Mouse (Mus musculus) hindbrain, postnatal 0 days (tissue): Measurements from ENCODE around the gene Tbc1d4. TPM values are rescaled to one million over a fixed set of nuclear protein-coding genes. Genes with fewer than 3 reads are reported as not detected.

Experiments
- ATAC-seq: fragments of 200-750 bp; cut with Nextera tagmentation; 2 replicates; pipeline ENCODE4 v1.8.0; 2017; ENCODE audit warnings: mild to moderate bottlenecking, moderate TSS enrichment, moderate library complexity
- DNase-seq: peaks from one replicate; pipeline ENCODE4 v3.0.0-alpha.2; 2015; ENCODE audit warnings: low spot score
- H3K27ac ChIP-seq: fragments of 300-500 bp; sonication (generic); 2 replicates; pipeline ENCODE4 v1.5.1; 2014; ENCODE audit warnings: mild to moderate bottlenecking
- H3K27me3 ChIP-seq: fragments of 300-500 bp; sonication (generic); 2 replicates; pipeline ENCODE4 v1.6.1; 2014; ENCODE audit warnings: low read length, mixed read lengths; ENCODE audit not compliant: insufficient read depth
- H3K36me3 ChIP-seq: fragments of 300-500 bp; sonication (generic); 2 replicates; pipeline ENCODE4 v1.6.1; 2014; ENCODE audit warnings: low read length, mixed read lengths; ENCODE audit not compliant: insufficient read depth
- H3K4me1 ChIP-seq: fragments of 300-500 bp; sonication (generic); 2 replicates; pipeline ENCODE4 v1.6.1; 2014; ENCODE audit warnings: antibody characterized with exemption, low read length, mixed read lengths; ENCODE audit not compliant: insufficient read depth
- H3K4me2 ChIP-seq: fragments of 300-500 bp; sonication (generic); 2 replicates; pipeline ENCODE4 v1.6.1; 2014; ENCODE audit warnings: low read depth, mild to moderate bottlenecking, low read length, moderate library complexity, mixed read lengths
- H3K4me3 ChIP-seq: fragments of 300-500 bp; sonication (generic); 2 replicates; pipeline ENCODE4 v1.5.1; 2014; ENCODE audit warnings: low read length
- H3K9ac ChIP-seq: fragments of 300-500 bp; sonication (generic); replicated peaks from 2 replicates; pipeline ENCODE4 v1.6.1; 2014; ENCODE audit warnings: mild to moderate bottlenecking, low read length, moderate library complexity, mixed read lengths
- H3K9me3 ChIP-seq: fragments of 300-500 bp; sonication (generic); 2 replicates; pipeline ENCODE4 v1.6.1; 2016; ENCODE audit warnings: low read length, mixed read lengths
- CTCF ChIP-seq: IDR thresholded peaks from 2 replicates; pipeline ENCODE4 v1.5.1; 2016; ENCODE audit warnings: antibody characterized with exemption, control low read depth, low read depth
- WGBS: fragments of 180-500 bp; shearing (Covaris S2); extraction: QIAGEN DNeasy Blood & Tissue Kit; methylation state at CpG from one replicate; pipeline ENCODE4 v1.1.7; 2014; 5-methylcytosine and 5-hydroxymethylcytosine counted together
- polyA plus RNA-seq: library from polyadenylated mRNA; unstranded; fragments of >200 nt; fragmentation: Nextera tagmentation; extraction: Ambion mirVana; gene quantifications from 2 replicates; pipeline ENCODE4 v1.2.1, GENCODE M21; 2015
- total RNA-seq: library from RNA; depleted of rRNA; stranded (reverse); fragments of >200 nt; gene quantifications from 2 replicates; pipeline ENCODE4 v1.2.3, GENCODE M21; 2014

The Tbc1d4 gene
- total and polyA plus RNA-seq, 2 experiments from 2014 or later, result 11.5 to 29.5 TPM

- no peak for TF ChIP-seq CTCF
- WGBS, result 63% methylated on average over 15 of the region's 15 CpGs
- H3K4me2 ChIP-seq, result no peak overlapping the region
These were observed 120.7 kb downstream of the Tbc1d4 start for GRCm38 (mm10) chr14:101488264-101488810.

GRCm38 (mm10) chr14:101486550-101486949, 122.4 kb downstream of the Tbc1d4 start:
- DNase-seq (no peak), ATAC-seq (no peak)
- no peaks in the 10 kb centered on the region for H3K9me3 ChIP-seq

More at GRCm38 (mm10) chr14:101488264-101488810, 120.7 kb downstream of the Tbc1d4 start:
- no peak for DNase-seq
- H3K4me1 ChIP-seq, result no peaks in the 10 kb centered on the region
- H3K27me3 ChIP-seq, result no peaks in the 10 kb centered on the region
- H3K36me3 ChIP-seq, result no peaks in the 10 kb centered on the region
- H3K27ac ChIP-seq, result no peak overlapping the region
- no peak overlapping the region for H3K9ac ChIP-seq
- no peak overlapping the region for H3K4me3 ChIP-seq
- no peak for ATAC-seq
- no peaks in the 10 kb centered on the region for H3K9me3 ChIP-seq

GRCm38 (mm10) chr14:101483230-101483629, 125.8 kb downstream of the Tbc1d4 start:
- H3K36me3 ChIP-seq, result no peaks in the 10 kb centered on the region
- no peak overlapping the region for H3K4me3 ChIP-seq
- no peaks in the 10 kb centered on the region for H3K27me3 ChIP-seq
- H3K9me3 ChIP-seq, result no peaks in the 10 kb centered on the region
- H3K27ac ChIP-seq, result no peak overlapping the region
- ATAC-seq (no peak), DNase-seq (no peak)
- H3K4me2 ChIP-seq, result no peak overlapping the region
- no peak overlapping the region for H3K9ac ChIP-seq
- TF ChIP-seq CTCF, result no peak
- 71% methylated on average over 4 of the region's 4 CpGs for WGBS
- H3K4me1 ChIP-seq, result no peaks in the 10 kb centered on the region

More at GRCm38 (mm10) chr14:101486550-101486949, 122.4 kb downstream of the Tbc1d4 start:
- no peak overlapping the region for H3K27ac ChIP-seq
- H3K4me3 ChIP-seq, result no peak overlapping the region
- H3K27me3 ChIP-seq, result no peaks in the 10 kb centered on the region
- no peak for TF ChIP-seq CTCF
- H3K4me2 ChIP-seq, result no peak overlapping the region
- WGBS, result 74% methylated on average over 3 of the region's 3 CpGs
- no peak overlapping the region for H3K9ac ChIP-seq
- H3K4me1 ChIP-seq, result no peaks in the 10 kb centered on the region
- H3K36me3 ChIP-seq, result no peaks in the 10 kb centered on the region

GRCm38 (mm10) chr14:101482270-101482669, 126.7 kb downstream of the Tbc1d4 start:
- 42% methylated on average over 4 of the region's 4 CpGs for WGBS
- H3K4me2 ChIP-seq, result no peak overlapping the region
- TF ChIP-seq CTCF, result peak; percentile 71
- no peak overlapping the region for H3K4me3 ChIP-seq
- no peak for ATAC-seq
- H3K27ac ChIP-seq, result no peak overlapping the region
- H3K27me3 ChIP-seq, result no peaks in the 10 kb centered on the region
- H3K36me3 ChIP-seq, result no peaks in the 10 kb centered on the region
- no peaks in the 10 kb centered on the region for H3K4me1 ChIP-seq
- no peaks in the 10 kb centered on the region for H3K9me3 ChIP-seq
- no peak overlapping the region for H3K9ac ChIP-seq
- no peak for DNase-seq

- DNase-seq (no peak), ATAC-seq (no peak)
- Histone ChIP-seq H3K9ac (no peak overlapping the region), H3K27ac (no peak overlapping the region), H3K36me3 (no peaks in the 10 kb centered on the region), H3K4me1 (no peaks in the 10 kb centered on the region), H3K9me3 (no peaks in the 10 kb centered on the region), H3K27me3 (no peaks in the 10 kb centered on the region), H3K4me2 (no peak overlapping the region), H3K4me3 (no peak overlapping the region)
- WGBS, result 89% methylated on average over 7 of the region's 7 CpGs
- TF ChIP-seq CTCF, result no peak
These were observed 127.8 kb downstream of the Tbc1d4 start for GRCm38 (mm10) chr14:101481165-101481564.

- no peak overlapping the region for H3K9ac ChIP-seq
- TF ChIP-seq CTCF, result no peak
- H3K4me3 ChIP-seq, result no peak overlapping the region
- no peaks in the 10 kb centered on the region for H3K27me3 ChIP-seq
- H3K9me3 ChIP-seq, result no peaks in the 10 kb centered on the region
- H3K4me1 ChIP-seq, result no peaks in the 10 kb centered on the region
- no peak overlapping the region for H3K27ac ChIP-seq
- DNase-seq (no peak), ATAC-seq (no peak)
- H3K36me3 ChIP-seq, result no peaks in the 10 kb centered on the region
- 89% methylated on average over 7 of the region's 7 CpGs for WGBS
- no peak overlapping the region for H3K4me2 ChIP-seq
These were observed 128.4 kb downstream of the Tbc1d4 start for GRCm38 (mm10) chr14:101480541-101480940.

GRCm38 (mm10) chr14:101477827-101478220, 131.2 kb downstream of the Tbc1d4 start:
- Histone ChIP-seq H3K4me1 (no peaks in the 10 kb centered on the region), H3K4me2 (no peak overlapping the region), H3K4me3 (no peak overlapping the region), H3K27ac (no peak overlapping the region), H3K9me3 (no peaks in the 10 kb centered on the region), H3K27me3 (no peaks in the 10 kb centered on the region), H3K9ac (no peak overlapping the region), H3K36me3 (no peaks in the 10 kb centered on the region)
- WGBS, result 84% methylated on average over 5 of the region's 5 CpGs
- no peak for TF ChIP-seq CTCF
- ATAC-seq, result no peak
- DNase-seq, result no peak
